Mouse (Mus musculus): ENCODE data around the gene Slc30a9.

The Slc30a9 gene

GRCm38 (mm10) chr5:67312522-67312851, 5.7 kb downstream of the Slc30a9 start:
- no peak for DNase-seq (ENCODE audit: low spot score)

- no peak for DNase-seq (ENCODE audit: low spot score)
Measured at GRCm38 (mm10) chr5:67321656-67322268, 15.0 kb downstream of the Slc30a9 start.

GRCm38 (mm10) chr5:67324032-67324431, 17.3 kb downstream of the Slc30a9 start:
- DNase-seq (ENCODE audit: low spot score), result no peak

GRCm38 (mm10) chr5:67340811-67341210, 34.1 kb downstream of the Slc30a9 start:
- no peak for DNase-seq (ENCODE audit: low spot score)

- DNase-seq (ENCODE audit: low spot score), result no peak
Measured at GRCm38 (mm10) chr5:67347060-67347459, 40.3 kb downstream of the Slc30a9 start.

GRCm38 (mm10) chr5:67348949-67349348, 42.2 kb downstream of the Slc30a9 start:
- DNase-seq (ENCODE audit: low spot score), result no peak

GRCm38 (mm10) chr5:67362316-67362715, 55.6 kb downstream of the Slc30a9 start:
- DNase-seq (ENCODE audit: low spot score), result no peak

GRCm38 (mm10) chr5:67362931-67363330, 56.2 kb downstream of the Slc30a9 start:
- no peak for DNase-seq (ENCODE audit: low spot score)

- DNase-seq (ENCODE audit: low spot score), result no peak
Measured at GRCm38 (mm10) chr5:67377044-67377621, 70.4 kb downstream of the Slc30a9 start.

- no peak for DNase-seq (ENCODE audit: low spot score)
Measured at GRCm38 (mm10) chr5:67381690-67382089, 74.9 kb downstream of the Slc30a9 start.

- DNase-seq (ENCODE audit: low spot score), result no peak
Measured at GRCm38 (mm10) chr5:67382556-67382955, 75.8 kb downstream of the Slc30a9 start.

- DNase-seq (ENCODE audit: low spot score), result no peak
Measured at GRCm38 (mm10) chr5:67393951-67394350, 87.2 kb downstream of the Slc30a9 start.

GRCm38 (mm10) chr5:67395211-67395851, 88.6 kb downstream of the Slc30a9 start:
- DNase-seq (ENCODE audit: low spot score), result no peak

GRCm38 (mm10) chr5:67397186-67397585, 90.4 kb downstream of the Slc30a9 start:
- DNase-seq (ENCODE audit: low spot score), result no peak

GRCm38 (mm10) chr5:67399876-67400607, 93.3 kb downstream of the Slc30a9 start:
- DNase-seq (ENCODE audit: low spot score), result no peak

- no peak for DNase-seq (ENCODE audit: low spot score)
Measured at GRCm38 (mm10) chr5:67400608-67401480, 94.1 kb downstream of the Slc30a9 start.

- DNase-seq (ENCODE audit: low spot score), result no peak
Measured at GRCm38 (mm10) chr5:67401612-67402011, 94.9 kb downstream of the Slc30a9 start.

GRCm38 (mm10) chr5:67404380-67404779, 97.6 kb downstream of the Slc30a9 start:
- DNase-seq (ENCODE audit: low spot score), result no peak

GRCm38 (mm10) chr5:67404919-67405318, 98.2 kb downstream of the Slc30a9 start:
- DNase-seq (ENCODE audit: low spot score), result no peak

Measured in ovary, postnatal 10 days (tissue).